Mouse (Mus musculus) heart, postnatal 10 days (tissue): ENCODE results near the gene Banf2. TPM values are rescaled to one million over a fixed set of nuclear protein-coding genes. Genes with fewer than 3 reads are reported as not detected.
A peak's percentile ranks its signal among the peaks of the same experiment; 100 is the strongest.

Experiments used
- DNase-seq, 2 experiments: peaks; one replicate each; pipeline ENCODE4 v3.0.0; 2021
- intact Hi-C: fragments of 180-260 bp; cut with DNase I; formaldehyde crosslinking; loops from one replicate; pipeline ENCODE4 v1.15.1; 2025
- total RNA-seq, 2 experiments: library from RNA; stranded (reverse); gene quantifications; 2 replicates each; pipeline ENCODE4 v1.2.3; 2021

The Banf2 gene
- total RNA-seq, 2 experiments from 2014 or later: not detected

DNA sequence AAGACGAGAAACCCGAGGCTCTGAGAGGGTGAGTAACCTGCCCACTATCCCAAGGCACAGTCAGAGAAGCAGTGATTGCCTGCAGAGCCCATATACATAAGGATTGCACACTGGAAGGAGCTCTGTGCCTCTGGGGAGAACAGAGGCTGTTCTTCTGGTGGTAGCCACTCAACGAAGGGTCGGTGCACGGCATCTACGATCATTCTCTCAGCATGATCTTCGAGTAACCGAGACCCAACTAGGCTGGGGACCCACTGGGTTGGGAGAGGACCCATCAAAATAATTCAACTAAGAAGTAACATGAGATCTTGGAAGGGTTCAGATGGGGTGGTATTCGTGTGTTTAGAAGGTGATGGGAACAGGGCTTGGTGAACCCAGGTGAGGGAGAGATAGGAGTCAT is 17.0 kb upstream of the Banf2 start:
- intact Hi-C loops: loop anchor here (10.0 kb wide), 1 partner anchor 149 kb away; no protein-coding TSS in a partner anchor
- DNase-seq: no peak

DNA sequence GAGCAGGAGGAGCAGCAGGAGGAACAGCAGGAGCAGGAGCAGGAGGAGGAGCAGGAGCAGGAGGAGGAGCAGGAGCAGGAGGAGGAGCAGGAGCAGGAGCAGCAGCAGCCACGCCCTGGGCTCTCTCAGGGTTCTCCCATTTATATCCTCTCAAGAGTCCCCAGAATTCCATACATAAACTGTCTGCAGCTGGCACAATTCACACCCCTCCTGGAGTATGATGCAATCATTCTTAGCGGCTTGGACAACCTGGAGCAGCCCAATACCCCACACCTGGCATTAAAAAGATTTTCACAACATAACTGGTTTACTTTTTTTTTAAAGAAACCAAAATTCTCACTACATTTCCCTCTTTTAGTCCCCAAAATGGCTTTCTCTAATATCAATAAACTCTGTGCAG is 12.9 kb upstream of the Banf2 start:
- intact Hi-C loops: loop anchor here (10.0 kb wide), 1 partner anchor 145 kb away; no protein-coding TSS in a partner anchor

DNA sequence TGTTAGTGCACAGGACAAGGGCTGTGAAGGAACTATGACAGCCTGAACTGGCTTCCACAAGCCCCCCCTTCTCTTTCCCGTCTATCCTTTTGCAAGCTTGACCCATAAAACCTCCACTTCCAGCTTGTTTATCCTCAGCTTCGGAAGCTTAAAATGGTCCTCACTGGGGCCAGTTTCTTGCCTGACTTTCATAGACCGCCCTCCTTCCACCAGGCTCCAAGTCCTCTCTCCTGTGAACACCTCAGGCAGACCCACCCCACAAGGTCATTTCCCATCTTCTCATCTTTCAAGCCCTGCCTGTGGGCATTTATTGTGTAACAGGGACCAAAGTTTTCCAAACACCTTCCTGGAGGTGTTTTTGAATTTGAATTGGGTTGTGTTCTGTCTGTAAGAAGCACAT is 10.4 kb upstream of the Banf2 start:
- intact Hi-C loops: no loop called here
- DNase-seq: no peak

More for the DNA sequence above, 12.9 kb upstream of the Banf2 start:
- no peak for DNase-seq

DNA sequence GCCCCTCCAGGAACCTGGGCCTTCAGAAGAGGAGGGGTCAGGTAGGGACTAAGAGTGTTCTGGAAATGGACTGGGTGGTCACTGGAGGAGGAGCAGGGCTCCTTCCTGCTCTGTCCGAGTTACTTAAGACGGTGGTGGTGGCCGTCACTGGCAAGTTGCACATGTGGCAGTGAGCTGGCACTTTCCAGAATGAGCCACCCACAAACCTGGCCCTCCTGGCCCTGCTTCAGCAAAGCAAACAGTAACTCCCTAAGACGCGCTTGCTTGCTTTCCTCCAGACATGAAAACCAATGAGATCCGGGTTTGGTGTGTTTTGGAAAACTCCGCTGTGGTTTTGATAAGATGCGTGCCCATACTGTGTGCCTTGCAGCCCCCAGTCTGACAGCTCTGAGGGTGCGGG is 7.5 kb upstream of the Banf2 start:
- DNase-seq: no peak
- intact Hi-C loops: no loop called here

DNA sequence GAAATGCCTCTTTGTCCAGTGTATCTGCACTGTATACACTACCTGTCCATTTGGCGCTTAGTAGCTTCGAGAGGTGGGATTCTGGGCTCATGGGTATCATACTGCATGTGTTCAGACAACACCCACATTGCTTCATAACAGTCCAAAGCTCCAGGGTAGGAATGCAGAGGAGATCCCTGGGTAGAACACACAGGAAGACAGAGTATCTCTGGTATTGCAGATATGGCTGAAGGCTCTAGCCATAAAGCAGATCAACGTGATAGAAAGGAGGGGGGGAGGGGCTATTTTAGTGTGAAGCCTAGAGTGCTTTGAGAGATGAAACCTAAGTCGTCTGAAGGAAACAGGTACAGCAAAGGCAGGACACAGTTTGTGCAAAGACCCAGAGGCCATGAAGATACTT is 6.4 kb upstream of the Banf2 start:
- DNase-seq: no peak
- intact Hi-C loops: no loop called here

DNA sequence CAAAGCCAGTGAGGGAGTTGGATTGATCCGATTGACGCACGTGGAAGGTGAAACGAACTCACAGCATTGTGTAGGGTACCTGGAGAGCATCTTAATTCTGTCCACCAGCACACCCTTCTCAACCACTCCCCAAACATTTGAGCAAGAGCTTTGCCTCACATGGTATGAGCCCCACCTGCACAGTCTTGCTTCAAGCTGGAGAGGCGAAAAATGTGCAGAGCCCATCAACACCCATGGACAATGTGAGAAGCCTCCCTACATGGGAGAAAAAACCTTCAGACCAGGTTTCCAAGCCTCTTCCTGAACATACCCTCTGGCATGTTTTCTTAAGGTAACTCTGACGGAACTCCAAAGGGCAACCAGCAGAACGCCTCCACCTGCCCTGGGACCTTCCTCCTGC is 2.1 kb upstream of the Banf2 start:
- no peak for DNase-seq
- intact Hi-C loops: no loop called here

DNA sequence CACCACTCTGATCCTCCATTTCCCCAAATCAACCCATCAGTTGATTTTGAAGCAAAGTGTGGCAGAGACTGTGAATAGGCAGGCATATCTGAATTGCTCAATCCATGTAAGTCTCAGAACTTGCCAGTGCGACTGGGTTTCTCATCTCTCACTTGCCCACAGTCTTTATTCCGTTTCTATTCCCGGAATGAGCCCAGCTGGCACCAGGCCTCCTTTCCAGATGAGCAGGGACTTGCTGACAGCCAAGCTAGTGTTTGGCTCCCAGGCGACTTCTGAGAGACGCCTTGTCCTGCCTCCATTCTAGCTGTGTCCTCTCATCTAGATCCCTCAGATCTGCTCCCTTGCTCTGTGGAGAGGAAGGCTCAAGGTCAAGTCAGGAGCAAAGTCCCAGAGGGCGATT is 11.9 kb downstream of the Banf2 start:
- DNase-seq: peak; percentile 67 to 70
- intact Hi-C loops: no loop called here

DNA sequence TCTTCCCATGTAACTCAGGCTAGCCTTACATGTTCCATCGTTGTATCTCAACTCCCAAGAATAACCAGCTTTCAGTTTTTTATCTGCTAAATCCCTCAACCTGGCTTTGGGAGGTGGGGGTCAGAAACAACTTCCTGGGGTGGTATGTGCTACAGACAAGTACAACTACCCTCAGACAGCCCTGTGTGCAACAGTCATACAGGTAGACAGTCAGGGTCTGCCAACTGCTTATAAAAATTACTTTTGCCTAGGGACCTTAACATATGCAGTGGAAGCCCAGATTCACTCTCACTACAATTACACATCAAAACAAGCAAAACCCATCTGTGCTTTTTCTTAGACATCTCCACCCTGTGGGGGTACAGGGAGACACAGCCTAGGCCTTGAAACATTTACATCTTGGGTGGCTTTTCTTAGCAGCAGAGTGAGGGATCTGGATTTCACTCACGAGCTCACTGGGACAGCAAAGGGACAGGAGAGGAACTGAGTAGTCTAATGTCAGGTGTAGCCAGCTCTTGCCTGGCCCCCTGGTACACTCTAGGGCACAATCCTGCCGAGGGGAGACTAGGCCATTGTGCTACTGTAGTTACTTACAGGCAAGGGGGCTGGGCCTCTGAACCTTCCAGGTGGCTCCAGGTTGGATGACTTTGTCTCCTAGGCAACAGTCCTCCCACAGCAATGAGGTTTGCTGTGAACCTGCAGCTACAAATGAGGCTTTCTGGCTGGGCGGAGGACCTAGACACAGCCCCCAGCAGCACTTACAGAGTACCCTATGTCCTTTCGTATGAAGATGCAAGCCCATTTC is 13.1 kb downstream of the Banf2 start:
- intact Hi-C loops: no loop called here

DNA sequence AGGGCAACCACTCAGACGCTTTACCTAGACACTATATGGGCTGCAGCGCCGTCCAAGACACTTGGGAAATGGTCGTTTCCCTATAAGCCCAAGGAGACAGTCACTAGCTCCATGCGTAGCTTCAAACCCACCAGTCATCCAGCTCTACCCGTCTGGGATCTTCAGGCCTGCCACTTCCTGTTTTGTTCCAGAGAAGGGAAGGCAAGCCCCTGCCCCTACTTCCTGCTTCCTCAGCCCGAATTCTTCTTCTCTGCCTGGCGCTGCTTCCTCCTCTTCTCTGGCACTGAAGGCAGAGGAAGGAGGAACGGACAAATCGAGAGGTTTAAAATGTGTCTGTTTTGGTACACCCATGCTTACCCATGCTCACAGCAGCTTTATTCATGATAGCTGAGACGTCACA is 14.1 kb downstream of the Banf2 start:
- intact Hi-C loops: no loop called here
- no peak for DNase-seq

More for the DNA sequence above, 13.1 kb downstream of the Banf2 start:
- no peak for DNase-seq

DNA sequence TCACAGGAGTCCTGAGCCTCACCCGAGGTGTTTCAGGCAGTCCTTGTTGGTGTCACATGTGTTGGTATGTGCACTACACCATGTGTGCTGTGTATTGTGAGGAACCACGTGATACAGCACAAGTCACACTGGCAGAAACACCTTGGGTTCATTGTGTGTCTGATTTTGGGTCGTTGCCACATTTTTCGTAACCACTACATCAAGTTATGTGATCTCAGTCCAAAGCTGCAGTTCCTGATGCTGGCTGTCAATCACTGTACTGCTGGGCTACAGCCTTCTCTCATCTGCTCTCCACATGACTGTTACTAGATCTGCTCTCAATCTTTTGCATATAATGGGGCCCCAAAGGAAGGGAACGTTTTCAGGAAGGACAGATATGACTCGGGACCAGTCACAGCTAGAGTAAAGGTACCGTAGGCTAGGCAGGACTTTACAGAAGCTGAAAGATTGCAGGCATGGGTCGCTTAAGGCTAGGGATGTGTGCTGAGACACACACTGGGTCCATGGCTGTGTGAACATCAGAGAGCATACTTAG is 17.4 kb downstream of the Banf2 start:
- no peak for DNase-seq
- intact Hi-C loops: no loop called here

DNA sequence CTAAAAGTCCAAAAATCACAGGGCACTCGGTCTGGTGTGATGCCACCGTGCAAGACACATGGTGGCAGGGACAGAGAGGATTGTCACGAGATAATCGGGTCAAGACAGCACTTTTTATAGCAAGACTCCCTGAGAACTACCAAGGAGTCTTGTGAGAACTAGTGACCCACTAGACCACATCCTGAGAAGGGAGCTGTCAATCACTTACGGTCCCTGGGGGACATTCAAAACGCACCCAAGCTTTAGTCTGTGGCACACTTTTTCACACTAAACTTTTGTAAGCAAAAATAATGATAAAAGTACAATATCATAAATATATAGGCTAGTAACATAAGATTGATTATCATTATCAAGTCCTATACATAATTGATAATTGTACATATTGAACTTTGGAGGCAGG is 18.0 kb downstream of the Banf2 start:
- intact Hi-C loops: no loop called here
- DNase-seq: no peak

DNA sequence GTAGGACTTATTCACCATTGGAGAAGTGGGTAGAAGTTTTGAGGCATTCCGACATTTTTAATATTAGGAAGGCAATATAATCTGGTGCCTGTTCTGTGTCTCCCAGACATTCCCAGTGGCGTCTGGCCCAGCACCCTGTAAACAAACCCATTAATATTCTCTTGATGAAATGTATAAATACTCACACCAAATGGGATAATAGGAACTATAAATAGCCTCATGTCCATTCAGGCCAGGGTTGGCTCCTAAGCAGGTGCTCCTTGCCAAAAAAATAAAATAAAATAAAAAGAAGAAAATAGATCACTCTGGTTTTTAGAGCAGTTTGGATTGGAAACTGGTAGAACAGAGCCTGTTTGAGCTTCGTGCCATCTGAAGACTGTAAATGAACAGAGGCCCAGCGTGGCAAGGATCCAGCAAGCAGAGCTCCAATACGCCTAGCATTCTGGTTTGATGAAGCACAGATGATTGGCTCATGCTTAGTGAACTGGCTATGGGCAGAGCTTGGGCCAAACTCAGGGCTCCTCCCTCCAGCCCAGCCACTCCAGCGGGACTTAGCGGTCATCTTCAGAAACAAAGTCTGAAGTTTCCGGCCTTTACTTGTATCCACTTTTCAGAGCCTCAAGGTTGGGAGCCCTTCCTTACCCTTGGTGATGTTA is 19.7 kb downstream of the Banf2 start:
- peak; percentile 57 for DNase-seq
- intact Hi-C loops: no loop called here

DNA sequence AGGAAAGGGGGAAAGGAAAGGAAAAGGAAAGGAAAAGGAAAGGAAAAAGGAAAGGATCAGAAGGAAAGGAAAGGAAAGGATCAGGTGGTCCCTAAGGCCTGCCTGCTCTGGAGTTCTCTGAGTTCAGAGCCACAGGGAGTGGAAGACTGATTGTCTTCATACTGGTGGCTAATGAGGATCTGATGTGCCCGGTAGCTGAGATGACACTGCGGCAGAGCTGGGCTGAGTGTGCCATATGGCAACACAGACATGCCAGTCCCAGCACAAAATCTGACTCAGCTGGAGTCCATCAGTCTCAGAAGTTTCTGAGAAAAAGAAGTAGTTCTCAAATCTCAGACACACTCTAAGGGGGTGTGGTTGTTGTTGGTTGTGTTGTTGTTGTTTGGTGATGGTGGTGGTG is 24.9 kb downstream of the Banf2 start:
- no peak for DNase-seq
- intact Hi-C loops: no loop called here

DNA sequence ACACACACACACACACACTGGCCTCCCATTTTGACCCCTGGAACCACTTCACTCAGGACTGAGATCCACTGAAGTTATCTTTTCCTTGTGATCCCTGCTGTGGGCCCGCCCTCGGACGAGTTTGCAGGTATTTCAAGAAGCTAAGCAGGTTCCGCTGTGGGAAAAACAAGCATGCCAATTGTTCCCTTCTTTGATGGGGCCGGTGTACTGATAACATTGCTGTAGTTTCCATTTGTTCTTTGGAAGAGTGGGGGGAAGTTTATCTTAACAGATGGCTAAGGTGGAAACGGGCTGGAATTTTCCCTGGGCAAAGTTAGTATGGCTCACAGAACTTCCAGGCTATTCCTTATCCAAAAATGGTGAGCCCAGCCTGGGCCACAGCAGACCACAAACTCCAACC is 28.8 kb downstream of the Banf2 start:
- no peak for DNase-seq
- intact Hi-C loops: no loop called here

DNA sequence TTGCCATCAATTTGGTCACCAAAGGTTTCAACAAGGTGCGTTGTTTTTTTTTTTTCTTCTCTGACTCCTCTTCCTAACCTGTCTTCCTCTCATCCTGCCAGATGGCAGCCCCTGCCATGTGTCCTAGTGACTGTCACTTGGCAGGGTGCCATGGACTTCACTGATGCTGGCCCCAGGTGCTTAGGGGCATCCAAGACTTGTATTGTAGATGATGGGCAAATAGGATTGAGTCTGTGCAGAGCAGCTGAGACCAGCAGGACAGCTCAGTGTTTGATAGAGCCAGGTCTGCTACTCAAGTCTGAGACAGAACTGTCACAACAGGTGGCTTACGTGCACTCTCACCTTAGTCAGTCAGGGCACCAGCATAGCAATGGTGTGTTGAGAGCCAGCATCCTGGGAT is 32.6 kb downstream of the Banf2 start:
- DNase-seq: no peak
- intact Hi-C loops: no loop called here

DNA sequence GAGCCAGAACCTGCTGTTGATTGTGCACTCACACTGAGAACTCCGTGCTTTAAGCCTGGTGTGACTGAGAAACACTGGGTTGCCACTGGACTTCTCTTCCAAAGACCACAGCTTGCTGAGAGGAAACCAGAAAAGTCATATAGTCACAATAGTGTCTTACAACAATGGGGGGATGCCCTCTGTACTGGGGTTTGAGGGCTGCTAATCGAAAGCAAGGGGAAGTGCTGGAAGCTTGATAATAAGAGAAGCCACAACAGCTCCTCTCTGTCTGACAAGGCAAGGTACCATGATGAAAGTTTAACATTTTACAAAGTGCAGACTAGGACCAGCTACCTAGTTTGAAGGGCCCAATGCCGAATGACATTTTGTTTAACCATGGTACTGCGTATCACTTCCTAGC is 36.8 kb downstream of the Banf2 start:
- no peak for DNase-seq
- intact Hi-C loops: no loop called here

DNA sequence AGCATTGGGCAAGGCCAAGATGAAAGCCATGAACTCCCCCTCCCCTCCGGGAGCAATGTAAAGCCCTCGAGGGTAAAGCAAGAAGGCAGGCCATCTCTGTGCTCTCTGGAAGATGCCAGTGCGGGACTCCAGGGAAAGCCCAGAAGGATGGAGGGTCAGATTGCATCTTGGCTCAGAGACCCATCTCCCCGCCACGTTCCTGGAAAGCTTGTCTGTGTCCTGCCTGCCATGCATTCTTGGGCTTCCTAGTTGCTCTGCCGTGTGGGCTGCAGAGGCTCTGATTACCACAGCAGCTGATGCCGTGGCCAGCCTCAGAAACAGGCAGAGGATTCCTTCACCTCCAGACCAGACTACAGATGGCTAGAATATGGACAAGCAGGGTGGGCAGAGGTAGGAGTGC is 37.6 kb downstream of the Banf2 start:
- intact Hi-C loops: no loop called here
- DNase-seq: no peak

DNA sequence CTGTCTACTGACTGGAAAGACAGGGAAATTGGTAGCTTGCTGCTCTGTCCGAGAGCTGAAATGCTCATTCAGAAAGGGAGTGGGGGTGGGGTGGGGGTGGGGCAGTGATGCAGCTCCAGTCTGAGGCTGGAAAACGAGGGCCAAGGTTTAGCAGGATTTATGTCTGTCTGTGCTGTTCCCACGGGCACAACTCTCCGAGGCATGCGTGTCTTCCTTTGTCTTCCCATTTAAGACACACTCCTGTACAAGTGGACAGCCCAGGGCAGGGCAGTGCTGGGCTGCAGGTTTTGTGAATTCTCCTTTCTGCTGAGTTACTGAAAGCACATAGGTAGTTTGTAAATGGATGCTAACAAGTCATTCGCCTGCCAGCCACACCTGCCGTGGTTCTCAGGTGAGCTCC is 39.8 kb downstream of the Banf2 start:
- intact Hi-C loops: no loop called here
- no peak for DNase-seq

DNA sequence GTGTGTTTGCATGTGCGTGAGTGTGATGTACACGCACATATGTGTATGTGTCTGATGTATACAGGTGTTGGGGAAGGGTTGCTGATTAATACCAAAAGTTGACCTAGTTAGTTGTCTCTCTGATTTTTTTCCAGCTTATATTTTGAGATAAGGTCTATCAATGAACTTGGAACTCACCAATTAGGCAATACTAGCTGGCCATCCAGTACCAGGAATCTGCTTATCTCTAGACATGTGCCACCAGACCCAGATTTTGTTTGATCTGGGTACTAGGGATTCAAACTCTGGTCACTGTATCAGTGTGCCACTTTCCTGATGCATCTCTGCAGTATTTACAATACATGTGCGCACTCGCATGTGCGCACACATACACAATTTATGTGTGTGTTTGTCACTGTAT is 41.2 kb downstream of the Banf2 start:
- no peak for DNase-seq
- intact Hi-C loops: no loop called here

DNA sequence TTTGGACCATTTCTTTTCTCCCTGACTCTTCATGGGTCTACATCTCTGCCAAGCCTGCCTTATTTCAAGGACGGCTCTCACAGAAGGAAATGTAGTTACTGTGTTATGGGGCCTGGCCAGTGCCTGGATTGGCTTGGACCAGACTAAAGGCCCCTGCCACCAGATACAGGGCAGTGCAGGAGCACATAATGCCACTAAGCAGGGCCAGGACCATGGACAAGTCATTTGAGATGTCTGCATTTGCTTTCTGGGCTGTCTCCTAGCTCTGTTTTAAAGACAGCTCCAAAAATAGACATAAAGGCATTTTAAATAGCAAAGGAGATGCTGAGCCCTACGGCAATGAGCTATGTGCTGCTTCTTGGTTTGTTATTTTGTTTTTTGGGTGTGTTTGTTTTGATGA is 43.8 kb downstream of the Banf2 start:
- peak in 1 of 2 experiments; percentile 23 for DNase-seq
- intact Hi-C loops: no loop called here

DNA sequence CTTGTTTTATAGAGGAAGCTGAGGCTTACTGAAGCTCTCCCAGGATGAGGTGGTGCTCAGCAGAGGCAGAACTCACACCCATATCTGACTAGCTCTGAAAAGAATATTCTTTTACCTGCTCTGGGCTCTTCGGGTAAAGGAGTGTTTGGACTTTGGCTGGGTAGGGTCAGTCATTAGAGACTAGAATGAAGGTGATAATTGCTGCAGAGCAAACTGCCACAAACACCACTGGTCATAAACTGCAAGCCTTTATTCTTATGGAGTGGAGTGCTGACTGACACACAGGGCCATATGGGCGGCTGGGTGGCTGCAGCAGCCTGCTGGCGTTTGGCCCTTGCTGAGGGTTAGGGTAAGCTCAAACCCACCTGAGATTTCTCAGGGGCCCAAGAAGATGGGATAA is 46.0 kb downstream of the Banf2 start:
- intact Hi-C loops: no loop called here
- no peak for DNase-seq
